Mouse (Mus musculus) embryonic facial prominence, embryonic 13.5 days (tissue): ENCODE data around the gene Eif3a. TPM values are rescaled to one million over a fixed set of nuclear protein-coding genes. Genes with fewer than 3 reads are reported as not detected.

ENCODE experiments used
- ATAC-seq: fragments of 200-750 bp; cut with Nextera tagmentation; 2 replicates; pipeline ENCODE4 v1.8.0; 2017; ENCODE audit warnings: low read depth; ENCODE audit not compliant: insufficient number of reproducible peaks, insufficient read depth, low FRiP score, low TSS enrichment
- H3K27ac ChIP-seq: fragments of 300-500 bp; sonication (generic); 2 replicates; pipeline ENCODE4 v1.5.1; 2015; ENCODE audit warnings: moderate library complexity, mild to moderate bottlenecking, inconsistent platforms
- H3K27me3 ChIP-seq: fragments of 300-500 bp; sonication (generic); 2 replicates; pipeline ENCODE4 v1.6.1; 2015; ENCODE audit warnings: mild to moderate bottlenecking, inconsistent platforms
- H3K36me3 ChIP-seq: fragments of 300-500 bp; sonication (generic); 2 replicates; pipeline ENCODE4 v1.6.1; 2015; ENCODE audit warnings: mild to moderate bottlenecking, inconsistent platforms
- H3K4me1 ChIP-seq: fragments of 300-500 bp; sonication (generic); 2 replicates; pipeline ENCODE4 v1.6.1; 2015; ENCODE audit warnings: inconsistent platforms
- H3K4me2 ChIP-seq: fragments of 300-500 bp; sonication (generic); 2 replicates; pipeline ENCODE4 v1.6.1; 2015; ENCODE audit warnings: moderate library complexity, mild to moderate bottlenecking, inconsistent platforms
- H3K4me3 ChIP-seq: fragments of 300-500 bp; sonication (generic); 2 replicates; pipeline ENCODE4 v1.5.1; 2015; ENCODE audit warnings: mild to moderate bottlenecking, inconsistent platforms
- H3K9ac ChIP-seq: fragments of 300-500 bp; sonication (generic); 2 replicates; pipeline ENCODE4 v1.6.1; 2015; ENCODE audit warnings: mild to moderate bottlenecking, inconsistent platforms
- H3K9me3 ChIP-seq: fragments of 300-500 bp; sonication (generic); 2 replicates; pipeline ENCODE4 v1.6.1; 2016; ENCODE audit warnings: inconsistent platforms
- WGBS: fragments of 180-500 bp; shearing (Covaris S2); methylation state at CpG from one replicate; pipeline ENCODE4 v1.1.7; 2015; ENCODE audit warnings: mixed read lengths; 5-methylcytosine and 5-hydroxymethylcytosine counted together
- microRNA-seq: library from miRNA; unstranded; fragments of <30 nt; microRNA quantifications from one replicate; pipeline ENCODE4, GENCODE M21; 2016
- polyA plus RNA-seq: library from polyadenylated mRNA; unstranded; fragments of >200 nt; fragmentation: Nextera tagmentation; extraction: Ambion mirVana; gene quantifications from 2 replicates; pipeline ENCODE4 v1.2.1, GENCODE M21; 2015

Gene Eif3a
- polyA plus RNA-seq, 1 experiment from 2014 or later, result 145 TPM

- Histone ChIP-seq H3K27me3 (no peaks in the 10 kb centered on the region), H3K9me3 (no peaks in the 10 kb centered on the region), H3K4me2 (no peak overlapping the region), H3K27ac (no peak overlapping the region), H3K9ac (no peak overlapping the region), H3K4me3 (no peak overlapping the region), H3K4me1 (no peaks in the 10 kb centered on the region), H3K36me3 (no peaks in the 10 kb centered on the region)
- no peak for ATAC-seq
- 82% methylated on average over 2 of the region's 2 CpGs for WGBS
These were observed 77.9 kb downstream of the Eif3a start for GRCm38 (mm10) chr19:60712577-60712976.

Small RNAs within 50 kb of the gene (microRNA-seq; reads per million reads assigned to microRNA genes)
- gene mmu-mir-3084-1, result not detected

Other genes with a start within 250 kb of the Eif3a start
- gene Cacul1, start 209.6 kb downstream of the Eif3a start, polyA plus RNA-seq, result 19.7 and 20.0 TPM in 2 replicates
- 1.8 and 2.3 TPM in 2 replicates for gene Nanos1, start 34.7 kb downstream of the Eif3a start, polyA plus RNA-seq
- gene Fam45a, start 20.9 kb upstream of the Eif3a start, polyA plus RNA-seq, result 35.0 and 36.7 TPM in 2 replicates
- gene Sfxn4, start 70.8 kb upstream of the Eif3a start, polyA plus RNA-seq, result 11.6 and 11.9 TPM in 2 replicates
- gene Prdx3, start 83.9 kb upstream of the Eif3a start, polyA plus RNA-seq, result 104 and 105 TPM in 2 replicates
- gene Grk5, start 99.1 kb upstream of the Eif3a start, polyA plus RNA-seq, result 2.9 and 3.6 TPM in 2 replicates